Comparison of ENCODE assay signal across 11 mouse cellular contexts in genomic region chr15:67227456-67228164, GRCm38 (mm10).
DNase-seq lines count a peak whose midpoint lies in the region; ATAC-seq and TF ChIP-seq lines count a peak whose summit lies in the region.
"Had no signal": no experiment of that assay in that cellular context is flagged by ENCODE, and none has a peak within 500 bp of the region (broad histone marks: within the 10 kb centered on the region; RNA-seq: fewer than 3 reads in every experiment).

No protein-coding gene starts in this region.

- no peak for DNase-seq in heart, postnatal 4 days
- DNase-seq in Patski (ENCODE audit: low read depth, low spot score): peak; percentile 65
- DNase-seq in kidney, postnatal 36 days: peak; percentile 1 to 9
- no peak for DNase-seq in spleen, adult 12 weeks (ENCODE audit: low spot score)
- no peak for DNase-seq in layer of hippocampus, adult 11-12 months (ENCODE audit: low spot score)
- no peak for DNase-seq in c-Kit-positive CD71-positive TER-119-positive erythroid progenitor cells, embryonic 14.5 days (ENCODE audit: low spot score)
- DNase-seq: heart, adult 18-20 months had no signal

- peaks cover 13% of the 10 kb centered on the region for H3K4me1 ChIP-seq in heart, embryonic 15.5 days (replicated peaks)
- peaks cover 15% of the 10 kb centered on the region for H3K4me1 ChIP-seq in embryonic fibroblast, embryonic 13.5 days (ENCODE audit: control insufficient read depth, insufficient read depth, low read length)
- H3K4me1 ChIP-seq: neural tube, embryonic 12.5 days had no signal

- no peak for TF ChIP-seq CTCF in Patski (IDR thresholded peaks at IDR 0.05)
- TF ChIP-seq CTCF in embryonic fibroblast, embryonic 13.5 days (IDR thresholded peaks at IDR 0.05; ENCODE audit: borderline replicate concordance, insufficient read depth, low read length): no peak

- H3K9ac ChIP-seq in heart, embryonic 15.5 days: no peak overlapping the region
- H3K9ac ChIP-seq: neural tube, embryonic 12.5 days had no signal

- in situ Hi-C loops in Patski (cut with MboI; ENCODE audit: low pct_unique_long_range_greater_than_20kb): loop anchor here (5.0 kb wide), 1 partner anchor 135 kb away; no protein-coding TSS in a partner anchor

- POLR2A ChIA-PET in Patski (lab: Charles Lee): interaction anchor here (0.6 to 1.0 kb wide), 3 partner anchors 26 to 92 kb away, joined by 3 read pairs; no protein-coding TSS in a partner anchor

- H3K27me3 ChIP-seq in heart, embryonic 15.5 days: no peaks in the 10 kb centered on the region
- no peaks in the 10 kb centered on the region for H3K27me3 ChIP-seq in Patski
- H3K27me3 ChIP-seq: neural tube, embryonic 12.5 days had no signal

- WGBS in heart, embryonic 15.5 days: 64% methylated on average over 7 of the region's 7 CpGs

- no peaks in the 10 kb centered on the region for H3K9me3 ChIP-seq in heart, embryonic 15.5 days (replicated peaks)
- H3K9me3 ChIP-seq: G1E; neural tube, embryonic 12.5 days had no signal

- H3K4me2 ChIP-seq in heart, embryonic 15.5 days: no peak overlapping the region
- H3K4me2 ChIP-seq: neural tube, embryonic 12.5 days had no signal

- no peak for ATAC-seq in heart, embryonic 15.5 days (replicated peaks; ENCODE audit: insufficient number of reproducible peaks, insufficient read depth, low FRiP score, low read depth)
- peak; percentile 83 for ATAC-seq in Patski

- CTCF ChIA-PET in Patski (lab: Charles Lee): interaction anchor here (1.5 kb wide), 1 partner anchor 9 kb away, joined by 4 read pairs; no protein-coding TSS in a partner anchor

- no peaks in the 10 kb centered on the region for H3K36me3 ChIP-seq in heart, embryonic 15.5 days
- H3K36me3 ChIP-seq: G1E; neural tube, embryonic 12.5 days had no signal

- no peak overlapping the region for H3K4me3 ChIP-seq in heart, embryonic 15.5 days
- no peak overlapping the region for H3K4me3 ChIP-seq in embryonic fibroblast, embryonic 13.5 days (ENCODE audit: insufficient read depth, low read length)
- H3K4me3 ChIP-seq: neural tube, embryonic 12.5 days had no signal

- TF ChIP-seq POLR2A in embryonic fibroblast, embryonic 13.5 days (IDR thresholded peaks at IDR 0.05; ENCODE audit: low read depth, low read length): no peak

- 0 out of 2 replicates have a peak overlapping the region, but pooled peaks have one; percentile 7 for H3K27ac ChIP-seq in heart, embryonic 15.5 days
- H3K27ac ChIP-seq in embryonic fibroblast, embryonic 13.5 days (ENCODE audit: insufficient read depth, low read length): peak overlapping the region; percentile 80
- H3K27ac ChIP-seq: neural tube, embryonic 12.5 days had no signal

Comparison
In these comparisons a context has a peak if more than half of its experiments do, and no peak if none do; other contexts are left out.
1. DNase-seq: peak in Patski (single experiment) and kidney, postnatal 36 days (2 of 2); none in heart, postnatal 4 days (single experiment), spleen, adult 12 weeks (single experiment), layer of hippocampus, adult 11-12 months (single experiment) and c-Kit-positive CD71-positive TER-119-positive erythroid progenitor cells, embryonic 14.5 days (single experiment).